Mouse (Mus musculus): ENCODE measurements around the gene Mapk10.
A peak's percentile ranks its signal among the peaks of the same experiment; 100 is the strongest.

Gene Mapk10

GRCm38 (mm10) chr5:103211101-103211848, at the start of gene Mapk10:
TSS of gene Mapk10 (minus strand) at chr5:103211334.
- peak; percentile 86 to 90 for DNase-seq

GRCm38 (mm10) chr5:103256144-103256543, 45.0 kb upstream of the Mapk10 start:
- no peak for DNase-seq

DNA sequence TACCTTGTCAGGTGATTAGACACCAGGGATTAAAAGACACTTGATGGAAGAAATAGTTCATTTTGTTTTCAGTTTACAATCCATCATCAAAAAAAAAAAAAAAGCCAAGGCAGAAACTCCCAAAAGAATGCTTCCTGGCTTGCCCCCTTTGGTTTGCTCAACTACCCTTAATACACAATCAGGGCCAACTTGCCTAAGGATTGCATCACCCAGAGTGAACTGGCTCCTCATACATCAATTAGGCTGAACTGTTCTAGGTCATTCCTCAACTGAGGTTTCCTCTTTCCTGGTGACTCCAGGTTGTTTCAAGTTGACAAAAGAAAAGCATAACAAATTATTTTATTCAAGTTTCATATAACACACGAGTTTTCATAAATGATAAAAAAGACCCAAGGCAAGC, 31.3 kb upstream of the Mapk10 start:
- DNase-seq: no peak

DNA sequence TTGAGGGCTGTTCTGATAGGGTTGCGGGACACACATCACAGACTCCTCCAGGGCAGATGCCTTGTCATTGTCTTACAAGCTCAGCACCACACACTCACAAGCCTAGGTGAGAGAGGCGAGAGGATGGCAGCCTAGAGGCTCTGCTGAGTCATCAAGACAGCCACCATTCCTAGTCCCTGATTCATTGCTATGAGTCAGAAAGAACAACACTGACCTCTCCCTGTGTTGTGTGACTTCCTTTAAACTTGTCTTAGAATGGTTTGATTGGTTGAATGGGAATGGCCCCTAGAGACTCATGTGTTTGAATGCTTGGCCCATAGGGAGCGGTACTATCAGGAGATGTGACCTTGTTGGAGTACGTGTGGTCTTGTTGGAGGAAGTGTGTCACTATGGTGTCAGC, 20.7 kb upstream of the Mapk10 start:
- DNase-seq: no peak

- DNase-seq: no peak
Observed at GRCm38 (mm10) chr5:103230334-103230733, 19.2 kb upstream of the Mapk10 start.

GRCm38 (mm10) chr5:103229321-103229720, 18.2 kb upstream of the Mapk10 start:
- no peak for DNase-seq

GRCm38 (mm10) chr5:103221997-103222396, 10.9 kb upstream of the Mapk10 start:
- no peak for DNase-seq

DNA sequence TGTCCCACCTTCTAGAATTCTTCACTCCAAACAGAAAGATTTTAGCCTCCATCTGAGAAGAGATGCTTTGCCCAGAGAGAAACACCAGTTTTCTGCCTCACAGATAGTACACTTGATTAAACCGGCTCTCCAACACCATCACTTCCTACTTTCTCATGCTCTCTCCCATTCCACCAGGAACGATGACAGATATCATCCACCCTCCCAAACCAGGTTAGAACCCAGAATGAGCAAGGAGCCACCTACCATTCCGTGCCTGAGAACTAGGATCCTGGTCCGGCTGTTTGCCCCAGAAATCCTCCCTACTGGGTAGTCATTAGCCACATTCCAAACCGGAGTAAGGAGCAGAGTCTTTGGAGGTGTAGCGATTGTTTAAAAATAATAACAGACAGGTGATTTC, 490 bp downstream of the Mapk10 start:
- DNase-seq: peak; percentile 59 to 73

- peak; percentile 96 to 97 for DNase-seq
Observed at GRCm38 (mm10) chr5:103210018-103210417, 1.1 kb downstream of the Mapk10 start.

GRCm38 (mm10) chr5:103209486-103209885, 1.6 kb downstream of the Mapk10 start:
- peak; percentile 46 to 64 for DNase-seq

DNA sequence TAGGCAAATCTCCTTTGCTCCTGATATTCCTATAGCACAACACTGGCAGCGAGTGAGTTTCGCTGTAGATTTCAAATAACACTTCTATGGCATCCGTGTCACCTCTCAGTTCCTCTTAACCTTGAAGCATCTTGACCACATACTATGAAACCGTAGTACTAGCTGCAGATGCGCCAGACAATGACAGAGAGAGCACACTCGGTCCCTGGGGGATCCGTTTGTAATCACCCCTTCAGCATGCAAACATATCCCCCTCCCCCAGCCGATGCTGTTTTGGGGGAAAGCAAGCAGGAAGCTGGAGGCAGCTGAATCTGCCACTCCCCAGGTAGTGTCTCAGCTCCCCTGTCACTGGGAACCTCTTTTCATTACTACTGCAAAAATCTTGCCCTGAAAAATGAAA, 2.3 kb downstream of the Mapk10 start:
- peak; percentile 71 to 76 for DNase-seq

- DNase-seq: peak; percentile 52 to 59
Observed at GRCm38 (mm10) chr5:103208021-103208511, 3.1 kb downstream of the Mapk10 start.

DNA sequence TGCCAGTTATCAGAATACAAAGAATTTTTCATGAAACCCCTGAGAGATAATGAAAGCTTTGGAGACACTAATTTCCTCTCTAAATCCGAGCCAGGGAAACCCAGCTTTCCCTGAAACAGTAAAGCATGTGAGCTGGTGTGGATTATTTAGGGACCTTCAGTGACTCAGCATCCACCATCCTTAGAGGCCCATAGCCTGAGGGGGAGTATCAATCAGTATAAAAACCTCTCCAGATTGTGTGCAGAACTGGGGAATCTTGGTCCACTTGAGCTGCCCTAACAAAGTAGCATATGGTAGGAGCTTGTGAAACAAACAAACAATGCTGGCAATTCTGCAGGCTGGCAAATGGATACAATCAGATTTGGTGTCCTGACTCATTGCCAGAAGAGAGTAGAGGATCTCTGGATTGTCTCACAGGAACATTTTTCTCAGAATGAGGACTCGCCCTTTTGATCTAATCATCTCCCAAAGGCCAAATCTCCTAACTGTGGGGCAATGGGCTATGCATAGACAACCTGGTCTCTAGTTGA, 13.3 kb downstream of the Mapk10 start:
- no peak for DNase-seq

DNA sequence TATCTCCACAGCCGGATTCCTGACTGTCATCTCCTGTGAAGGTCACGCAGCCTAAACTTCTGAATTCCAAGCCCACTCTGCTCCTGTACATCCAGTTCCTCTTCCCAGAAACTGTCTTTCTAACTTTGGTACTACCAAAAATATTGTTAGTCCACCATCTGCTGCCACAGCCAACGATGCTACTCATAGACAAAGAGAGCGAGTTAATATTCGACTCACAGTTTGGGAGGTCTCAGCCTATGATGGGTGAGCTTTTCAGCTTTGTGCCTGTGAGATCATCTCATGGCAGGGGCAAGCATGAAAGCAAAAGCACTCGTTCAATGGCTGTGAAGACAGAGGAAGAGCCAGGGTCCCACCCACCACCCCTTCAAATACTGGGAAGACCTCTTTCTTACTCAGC, 16.6 kb downstream of the Mapk10 start:
- no peak for DNase-seq

- no peak for DNase-seq
Observed at GRCm38 (mm10) chr5:103193700-103194099, 17.4 kb downstream of the Mapk10 start.

GRCm38 (mm10) chr5:103191577-103191976, 19.6 kb downstream of the Mapk10 start:
- no peak for DNase-seq

DNA sequence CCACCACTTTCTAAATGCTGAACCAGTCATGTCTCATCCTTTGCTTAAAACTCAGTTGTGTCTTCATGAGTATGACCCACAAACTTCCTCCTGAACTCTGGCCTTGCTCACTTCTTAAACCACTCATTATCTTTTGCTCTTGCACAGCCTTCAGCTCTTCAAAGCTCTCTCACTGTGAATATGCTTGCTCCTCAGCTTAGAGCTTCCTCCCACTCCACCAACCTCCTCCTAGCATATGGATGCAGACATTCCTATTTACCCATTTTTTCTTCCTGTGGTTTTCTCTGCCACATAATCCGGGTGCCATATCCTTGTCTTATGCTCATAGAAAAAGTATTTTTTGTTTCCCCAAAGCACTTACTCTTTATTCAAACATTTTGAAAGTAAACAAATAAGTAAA, 26.9 kb downstream of the Mapk10 start:
- DNase-seq: no peak

DNA sequence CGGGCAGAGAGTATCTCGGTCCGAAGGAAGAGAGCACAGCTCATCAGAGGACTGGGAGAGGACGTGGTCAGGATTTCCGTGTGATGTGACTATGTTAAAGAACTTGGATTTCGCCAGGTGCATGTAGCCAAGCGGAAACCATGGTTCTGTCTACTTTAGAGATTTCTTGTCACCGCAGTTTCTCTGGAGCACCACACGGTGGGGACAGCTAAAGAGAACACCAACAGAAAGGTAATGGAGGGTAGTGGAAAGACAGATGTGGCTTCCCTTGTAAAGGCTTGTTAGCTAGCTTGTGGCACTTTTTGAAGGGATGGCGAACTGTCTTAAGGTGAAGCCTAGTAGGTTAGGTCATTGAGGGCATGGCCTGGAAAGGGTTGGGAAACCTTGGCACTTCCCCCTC, 29.5 kb downstream of the Mapk10 start:
- no peak for DNase-seq

- peak; percentile 54 to 55 for DNase-seq
Observed at GRCm38 (mm10) chr5:103177010-103177409, 34.1 kb downstream of the Mapk10 start.

DNA sequence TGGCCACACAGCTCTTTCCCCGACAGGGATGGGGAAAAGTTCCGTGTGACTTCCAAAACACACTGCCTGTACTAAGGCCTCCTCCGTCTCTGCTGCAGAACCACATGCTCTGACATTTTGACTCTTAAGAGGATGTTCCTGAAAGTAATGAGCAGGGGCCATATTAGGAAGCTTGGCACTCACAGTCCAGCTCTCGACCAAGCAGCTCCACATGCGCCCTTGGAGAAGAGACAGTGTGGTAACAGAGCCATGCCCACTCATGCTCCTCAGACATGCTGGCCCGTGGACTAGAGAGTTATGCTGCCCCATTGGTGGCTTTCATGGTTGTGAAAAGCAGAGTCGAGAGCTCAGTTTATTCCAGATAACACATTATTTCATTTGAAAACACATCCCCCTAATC, 35.1 kb downstream of the Mapk10 start:
- no peak for DNase-seq

- DNase-seq: no peak
Observed at GRCm38 (mm10) chr5:103174607-103175006, 36.5 kb downstream of the Mapk10 start.

- DNase-seq: no peak
Observed at GRCm38 (mm10) chr5:103171207-103171606, 39.9 kb downstream of the Mapk10 start.

DNA sequence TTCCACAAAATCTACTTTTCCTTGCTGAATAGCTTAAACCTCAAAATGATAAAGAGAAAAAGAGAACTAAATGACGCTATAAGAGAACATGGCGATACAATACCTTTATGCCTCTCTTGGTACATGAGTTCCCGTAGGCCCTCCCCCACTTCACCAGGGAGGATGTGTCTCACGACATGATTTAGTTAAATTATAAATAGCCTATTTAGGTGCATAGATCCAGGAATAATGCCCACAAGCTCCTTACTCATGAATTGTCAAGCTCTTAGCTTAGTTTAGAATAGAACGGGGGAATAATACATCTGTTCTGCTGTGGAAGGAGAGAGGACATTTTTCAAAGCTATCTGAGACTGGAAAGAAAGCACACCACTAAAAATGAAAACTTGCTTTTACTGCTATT, 43.8 kb downstream of the Mapk10 start:
- no peak for DNase-seq

- DNase-seq: no peak
Observed at GRCm38 (mm10) chr5:103166755-103167154, 44.4 kb downstream of the Mapk10 start.

- DNase-seq: no peak
Observed at GRCm38 (mm10) chr5:103164022-103164421, 47.1 kb downstream of the Mapk10 start.
